Mouse (Mus musculus): ENCODE measurements around the gene Cldn5.

DNA sequence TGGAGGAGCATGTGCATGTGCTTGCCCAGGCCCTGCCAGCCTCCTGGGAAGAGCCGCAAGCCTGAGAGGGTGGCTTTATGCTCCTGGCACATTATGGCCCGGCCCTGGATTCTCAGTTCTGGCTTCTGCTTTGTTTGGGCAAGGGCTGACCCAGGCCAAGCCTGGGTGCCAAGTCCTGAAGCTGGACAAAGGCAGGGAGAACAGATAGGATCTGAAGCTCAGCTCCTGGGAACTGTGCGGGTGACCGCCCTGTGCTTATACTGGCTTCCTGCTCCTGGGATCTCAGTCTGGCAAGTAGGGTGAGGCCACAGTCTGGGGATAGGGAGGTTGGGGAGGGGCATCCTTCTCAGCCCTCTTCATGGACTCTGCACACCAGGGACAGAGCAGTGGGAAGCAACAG, 14.9 kb upstream of the Cldn5 start:
- TF ChIP-seq GATA1 (IDR thresholded peaks at IDR 0.05; ENCODE audit: borderline replicate concordance, low read length) (no peak), FLI1 (IDR thresholded peaks at IDR 0.05; ENCODE audit: low read length) (no peak)
